Mouse (Mus musculus) thymus, adult 2 months (tissue): ENCODE measurements around the gene Olfr576. TPM values are rescaled to one million over a fixed set of nuclear protein-coding genes. Genes with fewer than 3 reads are reported as not detected.

Experiments
- DNase-seq: peaks from one replicate; pipeline ENCODE4 v3.0.0; 2021
- H3K27ac ChIP-seq: fragments of 200-500 bp; 2 replicates; pipeline ENCODE4 v1.5.1; 2012; ENCODE audit warnings: low read length, control low read depth; ENCODE audit not compliant: control insufficient read depth, insufficient read depth
- H3K27me3 ChIP-seq: fragments of 200-500 bp; 2 replicates; pipeline ENCODE4 v1.6.1; 2012; ENCODE audit warnings: mild to moderate bottlenecking, low read length, moderate library complexity, mixed read lengths; ENCODE audit not compliant: control insufficient read depth, insufficient read depth
- H3K36me3 ChIP-seq: fragments of 200-500 bp; 2 replicates; pipeline ENCODE4 v1.6.1; 2012; ENCODE audit warnings: mild to moderate bottlenecking, low read length, moderate library complexity; ENCODE audit not compliant: control insufficient read depth, insufficient read depth
- H3K4me1 ChIP-seq: fragments of 200-500 bp; replicated peaks from 2 replicates; pipeline ENCODE4 v1.6.1; 2012; ENCODE audit warnings: low read length; ENCODE audit not compliant: control insufficient read depth, insufficient read depth
- H3K4me3 ChIP-seq: fragments of 200-500 bp; 2 replicates; pipeline ENCODE4 v1.5.1; 2012; ENCODE audit warnings: mild to moderate bottlenecking, low read length, control low read depth, moderate library complexity; ENCODE audit not compliant: control insufficient read depth, insufficient read depth
- CTCF ChIP-seq: fragments of 200-500 bp; IDR thresholded peaks from 2 replicates; pipeline ENCODE4 v1.5.1; 2012; ENCODE audit warnings: mild to moderate bottlenecking, control low read depth, low read length, moderate library complexity, borderline replicate concordance; ENCODE audit not compliant: control insufficient read depth, poor library complexity, insufficient read depth; ENCODE audit errors: extremely low read depth
- POLR2A ChIP-seq: fragments of 200-500 bp; IDR thresholded peaks from 2 replicates; pipeline ENCODE4 v1.6.1; 2012; ENCODE audit warnings: mild to moderate bottlenecking, low read length, control low read depth, moderate library complexity; ENCODE audit not compliant: control insufficient read depth, poor library complexity, insufficient read depth; ENCODE audit errors: extremely low read depth
- WGBS: fragments of 180-500 bp; shearing (Covaris S2); methylation state at CpG from one replicate; pipeline ENCODE4 v1.1.7; 2018; 5-methylcytosine and 5-hydroxymethylcytosine counted together
- polyA plus RNA-seq: library from polyadenylated mRNA; depleted of rRNA; stranded (reverse); fragments of >200 nt; gene quantifications from 2 replicates; pipeline ENCODE4 v1.2.3, GENCODE M21; 2012; rRNA removed

Olfr576 gene
- polyA plus RNA-seq, 1 experiment, result not detected

DNA sequence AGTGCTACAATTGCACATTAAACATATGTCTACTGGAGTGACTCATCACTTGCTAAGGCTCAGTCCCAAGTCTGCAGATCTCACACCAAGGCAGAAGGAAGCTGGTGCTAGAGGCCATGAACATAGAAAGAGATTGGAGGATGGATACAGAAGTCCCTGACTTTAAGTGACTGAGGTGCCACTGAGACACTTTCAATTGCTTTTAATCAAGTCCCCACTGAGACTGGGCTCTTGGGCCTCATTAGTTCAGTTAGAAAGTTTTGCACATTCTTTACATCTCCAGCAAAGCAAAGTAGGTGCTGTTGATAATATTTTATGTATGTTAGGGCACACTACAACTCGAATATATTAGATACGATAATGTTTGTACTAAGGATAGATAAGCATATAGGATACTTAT is 13.4 kb downstream of the Olfr576 start, which contains the start of gene Olfr577:
Gene Olfr577 (minus strand): TSS at position 101 of the 400 bp plus-strand sequence.
- TF ChIP-seq CTCF, result no peak
- TF ChIP-seq POLR2A, result no peak
- no peaks in the 10 kb centered on the region for H3K4me1 ChIP-seq
- no peak within 1 kb of the TSS for H3K27ac ChIP-seq
- WGBS, result 87% methylated on average over 2 of the region's 2 CpGs
- H3K36me3 ChIP-seq, result no peaks in the 10 kb centered on the region
- H3K4me3 ChIP-seq, result no peak within 1 kb of the TSS
- no peak for DNase-seq
- no peaks in the 10 kb centered on the region for H3K27me3 ChIP-seq

DNA sequence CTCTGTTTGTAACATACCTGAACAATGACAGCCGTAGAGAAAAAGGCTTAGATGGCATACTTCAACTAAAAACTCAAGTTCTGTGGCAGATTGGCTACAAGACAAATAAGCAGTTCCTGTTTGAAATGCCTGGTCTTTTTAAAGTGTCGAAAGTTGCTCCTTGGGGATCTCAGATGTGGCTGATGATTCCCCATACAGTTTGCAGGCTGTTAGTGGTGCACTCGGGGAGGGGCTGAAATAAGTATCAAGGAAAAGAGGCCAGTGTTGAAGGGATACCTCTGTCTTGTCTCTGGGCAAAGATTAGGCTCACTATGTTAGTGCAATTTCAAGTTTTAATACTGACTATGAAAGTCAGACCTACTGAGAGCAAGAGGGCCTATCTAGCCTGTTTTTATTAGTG is 26.8 kb downstream of the Olfr576 start, which contains the start of gene Olfr578:
Gene Olfr578 (minus strand): TSS at position 101 of the 400 bp plus-strand sequence.
- TF ChIP-seq POLR2A (no peak), CTCF (no peak)
- WGBS, result 78% methylated on average over 3 of the region's 3 CpGs

More for the DNA sequence above, 26.8 kb downstream of the Olfr576 start, which contains the start of gene Olfr578:
- Histone ChIP-seq H3K27me3 (no peaks in the 10 kb centered on the region), H3K27ac (no peak within 1 kb of the TSS), H3K36me3 (no peaks in the 10 kb centered on the region), H3K4me3 (no peak within 1 kb of the TSS), H3K4me1 (no peaks in the 10 kb centered on the region)
- DNase-seq, result no peak

Other genes starting within 250 kb of the Olfr576 start
- not detected in 2 replicates for gene Olfr33, start 243.6 kb upstream of the Olfr576 start, polyA plus RNA-seq
- not detected in 2 replicates for gene Olfr559, start 235.2 kb upstream of the Olfr576 start, polyA plus RNA-seq
- not detected in 2 replicates for gene Olfr560, start 203.3 kb upstream of the Olfr576 start, polyA plus RNA-seq
- gene Olfr78, start 203.2 kb upstream of the Olfr576 start, polyA plus RNA-seq, result 0.29 and 0.32 TPM in 2 replicates
- gene Olfr561, start 191.4 kb upstream of the Olfr576 start, polyA plus RNA-seq, result not detected in 2 replicates
- not detected in 2 replicates for gene Olfr564, start 159.2 kb upstream of the Olfr576 start, polyA plus RNA-seq
- not detected in 2 replicates for gene Olfr566, start 103.9 kb upstream of the Olfr576 start, polyA plus RNA-seq
- not detected in 2 replicates for gene Olfr568, start 85.5 kb upstream of the Olfr576 start, polyA plus RNA-seq
- gene Olfr569, start 71.8 kb upstream of the Olfr576 start, polyA plus RNA-seq, result not detected in 2 replicates
- not detected in 2 replicates for gene Olfr570, start 68.1 kb upstream of the Olfr576 start, polyA plus RNA-seq
- not detected in 2 replicates for gene Olfr571, start 45.1 kb upstream of the Olfr576 start, polyA plus RNA-seq
- gene Olfr572, start 38.3 kb upstream of the Olfr576 start, polyA plus RNA-seq, result not detected in 2 replicates
- gene Olfr573-ps1, start 20.1 kb upstream of the Olfr576 start, polyA plus RNA-seq, result not detected in 2 replicates
- gene Olfr574, start 14.2 kb upstream of the Olfr576 start, polyA plus RNA-seq, result not detected in 2 replicates
- gene Olfr575, start 3.9 kb upstream of the Olfr576 start, polyA plus RNA-seq, result not detected in 2 replicates
- not detected in 2 replicates for gene Olfr577, start 13.3 kb downstream of the Olfr576 start, polyA plus RNA-seq
- gene Olfr578, start 26.7 kb downstream of the Olfr576 start, polyA plus RNA-seq, result not detected in 2 replicates
- not detected in 2 replicates for gene Olfr582, start 75.4 kb downstream of the Olfr576 start, polyA plus RNA-seq
- not detected in 2 replicates for gene Olfr583, start 88.6 kb downstream of the Olfr576 start, polyA plus RNA-seq
- gene Olfr584, start 119.2 kb downstream of the Olfr576 start, polyA plus RNA-seq, result not detected in 2 replicates
- not detected in 2 replicates for gene Olfr585, start 135.1 kb downstream of the Olfr576 start, polyA plus RNA-seq
- gene Olfr586, start 163.0 kb downstream of the Olfr576 start, polyA plus RNA-seq, result not detected in 2 replicates
- not detected in 2 replicates for gene Olfr588-ps1, start 178.2 kb downstream of the Olfr576 start, polyA plus RNA-seq
- not detected in 2 replicates for gene Olfr589, start 193.7 kb downstream of the Olfr576 start, polyA plus RNA-seq
- not detected in 2 replicates for gene Olfr591, start 215.7 kb downstream of the Olfr576 start, polyA plus RNA-seq
- gene Olfr592, start 222.1 kb downstream of the Olfr576 start, polyA plus RNA-seq, result not detected in 2 replicates
- not detected in 2 replicates for gene Olfr593, start 249.2 kb downstream of the Olfr576 start, polyA plus RNA-seq